Mouse (Mus musculus) ovary, postnatal 14 days (tissue): ENCODE data around the gene Tpst1.

Experiments used
- DNase-seq: peaks from one replicate; pipeline ENCODE4 v3.0.0; 2022; ENCODE audit warnings: low spot score

Tpst1 gene

DNA sequence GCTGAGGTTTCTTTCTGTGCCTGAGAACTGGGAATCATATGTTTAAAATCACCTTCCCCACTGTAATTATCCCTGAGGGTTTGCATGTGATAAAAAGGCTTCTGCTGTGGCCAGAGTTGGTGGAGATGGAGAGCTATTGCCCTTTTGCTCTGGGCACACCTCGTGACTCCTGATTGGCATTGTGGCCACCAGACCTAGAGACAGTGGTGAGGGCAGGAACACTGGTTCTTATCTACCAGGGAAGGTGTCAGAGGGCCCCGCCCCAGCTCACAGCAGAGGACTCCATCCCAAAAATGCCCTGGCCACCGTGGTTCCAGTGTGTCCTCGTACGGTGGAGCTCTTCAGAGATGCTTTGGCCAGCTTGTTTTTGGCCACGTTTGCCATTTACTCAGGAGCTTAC lies 20.2 kb upstream of the Tpst1 start:
- no peak for DNase-seq

DNA sequence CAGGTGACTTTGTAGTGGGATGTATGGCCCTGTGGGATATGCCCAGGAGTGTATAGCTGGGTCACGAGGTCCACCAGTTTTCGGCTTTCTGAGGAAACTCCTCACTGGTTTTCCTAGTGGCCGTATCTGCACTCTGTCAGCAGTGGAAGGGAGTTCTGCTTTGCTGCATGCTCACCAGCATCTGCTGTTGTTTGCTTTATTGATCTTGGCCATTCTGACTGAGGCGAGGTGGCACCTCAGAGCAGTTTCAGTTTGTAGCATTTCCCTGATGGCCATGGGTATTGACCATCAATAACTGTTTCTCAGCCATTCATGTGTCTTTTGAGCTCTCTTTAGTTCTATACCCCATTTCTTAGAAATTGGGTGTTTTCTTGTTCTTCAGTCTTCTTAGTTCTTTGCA lies 17.4 kb upstream of the Tpst1 start:
- no peak for DNase-seq

DNA sequence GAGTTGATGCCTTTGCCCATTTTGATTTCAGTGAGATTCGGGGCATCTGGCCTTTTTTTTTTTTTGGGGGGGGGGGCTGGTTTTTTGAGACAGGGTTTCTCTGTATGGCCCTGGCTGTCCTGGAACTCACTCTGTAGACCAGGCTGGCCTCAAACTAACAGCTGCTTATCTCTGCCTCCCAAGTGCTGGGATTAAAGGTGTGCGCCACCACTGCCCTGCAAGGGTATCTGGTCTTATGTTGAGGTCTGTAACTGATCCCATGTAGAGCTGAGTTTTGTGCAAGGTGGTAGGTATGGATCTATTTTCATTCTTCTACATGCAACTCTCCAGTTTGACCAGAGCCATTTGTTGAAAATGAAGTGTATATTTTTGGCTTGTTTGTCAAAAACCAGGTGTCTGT lies 16.8 kb upstream of the Tpst1 start:
- no peak for DNase-seq

DNA sequence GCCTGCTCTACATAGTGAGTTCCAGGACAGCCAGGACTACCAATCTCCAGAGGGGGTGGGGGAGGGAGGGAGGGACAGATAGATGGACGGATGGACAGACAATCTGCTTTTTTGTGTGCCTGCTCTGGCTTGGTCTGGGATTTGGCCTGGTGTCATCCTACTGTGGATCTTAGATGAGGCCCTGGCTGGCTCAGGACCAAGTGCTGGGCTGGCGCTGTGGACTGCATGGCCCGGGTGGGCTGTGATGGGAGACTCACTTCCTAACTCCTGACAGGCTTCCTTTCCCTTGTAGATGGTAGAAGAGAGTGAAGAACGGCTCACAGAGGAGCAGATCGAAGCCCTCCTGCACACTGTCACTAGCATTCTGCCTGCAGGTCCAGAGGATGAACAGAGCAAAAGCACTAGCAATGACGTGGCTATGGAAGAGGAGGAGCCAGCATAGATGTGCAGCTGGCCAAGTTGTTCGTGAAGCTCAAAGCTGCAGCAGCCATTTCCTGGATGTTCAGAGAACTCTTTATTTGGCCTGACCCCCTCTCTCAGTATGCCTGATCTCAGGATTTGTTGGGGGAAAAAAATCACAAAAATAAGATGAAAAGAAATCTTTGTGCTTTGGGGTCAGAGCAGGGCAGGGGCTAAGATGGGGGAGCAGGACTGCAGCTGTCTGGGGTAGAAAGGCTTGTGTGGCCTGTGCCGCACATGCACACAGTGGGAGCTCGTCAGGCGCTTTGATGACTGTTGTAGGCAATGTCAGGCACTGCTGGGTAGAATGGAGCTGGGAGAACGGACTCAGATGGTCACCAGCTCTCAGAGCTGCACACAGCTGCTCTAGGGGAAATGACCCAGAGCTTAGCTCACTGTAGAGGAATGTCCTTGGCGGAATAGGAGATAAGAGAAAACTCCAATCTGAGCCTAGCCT lies 13.5 kb upstream of the Tpst1 start:
- no peak for DNase-seq

DNA sequence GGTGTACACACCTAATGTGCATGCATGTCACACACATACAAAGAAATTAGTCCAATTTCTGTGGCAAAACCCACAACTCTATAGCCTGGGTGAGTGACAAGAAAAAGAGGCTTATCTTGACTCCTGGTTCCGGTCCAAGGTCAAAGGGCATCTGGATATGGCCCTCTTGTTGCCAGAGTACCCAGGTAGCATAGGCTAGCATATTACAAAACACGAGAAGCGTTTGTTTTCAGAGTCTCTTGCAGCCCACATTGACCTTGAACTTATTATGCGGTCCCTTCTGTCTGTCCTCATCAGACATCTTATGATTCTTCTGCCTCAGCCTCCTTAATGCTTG lies 12.8 kb upstream of the Tpst1 start:
- DNase-seq = no peak

DNA sequence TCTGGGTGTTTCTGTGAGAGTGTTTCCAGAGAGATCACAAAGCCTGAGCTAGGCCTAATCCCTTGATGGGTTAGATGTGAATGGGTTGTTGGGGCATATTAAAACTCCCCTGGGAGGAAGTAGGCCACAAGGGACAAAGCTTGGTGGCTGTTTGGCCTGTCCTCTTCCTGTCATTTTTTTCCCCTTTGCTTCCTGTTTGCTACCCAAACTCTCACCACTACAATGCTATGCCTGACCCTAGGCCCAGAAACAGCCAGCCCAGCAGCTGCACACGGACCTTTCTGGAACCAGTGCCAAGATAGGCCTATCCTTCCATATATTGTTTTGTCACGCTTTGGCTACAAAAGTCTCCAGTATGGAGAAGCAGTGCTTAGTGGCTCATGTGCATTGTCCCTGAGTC lies 11.0 kb upstream of the Tpst1 start:
- DNase-seq = no peak

DNA sequence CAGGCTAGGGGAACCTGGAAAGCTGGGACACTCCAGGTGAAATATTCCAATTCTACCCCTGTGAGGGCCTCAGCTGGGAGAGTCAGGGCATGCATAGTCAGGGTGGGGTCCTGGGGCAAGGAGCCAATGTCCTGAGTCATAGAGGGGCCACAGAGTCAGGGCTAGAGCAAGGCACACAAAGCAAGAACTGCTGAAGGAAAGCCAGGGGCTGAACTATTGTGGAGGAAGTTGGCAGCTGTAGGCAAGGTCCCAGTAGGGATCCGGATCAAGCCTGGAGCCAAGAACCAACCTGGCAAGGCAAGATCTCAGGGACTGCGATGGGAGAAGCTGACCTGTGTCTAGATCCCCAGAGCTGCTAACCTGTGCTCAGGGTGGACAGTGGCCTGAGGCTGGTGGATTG lies 9.4 kb upstream of the Tpst1 start:
- DNase-seq = no peak

DNA sequence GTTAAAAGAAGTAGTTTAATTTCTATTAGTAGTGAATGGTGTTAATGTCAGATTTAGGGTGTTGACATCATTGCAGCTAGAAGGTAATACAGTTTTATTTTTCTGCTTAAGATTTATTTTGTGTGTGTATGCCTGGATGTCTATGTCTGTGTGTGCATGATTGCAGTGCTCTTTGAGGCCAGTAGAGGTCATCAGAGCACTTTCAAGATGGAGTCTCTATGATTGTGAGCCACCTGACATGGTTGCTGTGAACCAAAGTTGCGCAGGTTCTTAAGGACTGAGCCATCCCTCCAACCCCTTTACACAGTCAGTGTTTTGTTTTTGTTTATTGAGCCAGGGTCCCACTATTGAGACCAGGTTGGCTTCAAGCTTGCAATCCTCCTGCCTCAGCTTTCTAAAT lies 7.5 kb upstream of the Tpst1 start:
- DNase-seq = no peak

DNA sequence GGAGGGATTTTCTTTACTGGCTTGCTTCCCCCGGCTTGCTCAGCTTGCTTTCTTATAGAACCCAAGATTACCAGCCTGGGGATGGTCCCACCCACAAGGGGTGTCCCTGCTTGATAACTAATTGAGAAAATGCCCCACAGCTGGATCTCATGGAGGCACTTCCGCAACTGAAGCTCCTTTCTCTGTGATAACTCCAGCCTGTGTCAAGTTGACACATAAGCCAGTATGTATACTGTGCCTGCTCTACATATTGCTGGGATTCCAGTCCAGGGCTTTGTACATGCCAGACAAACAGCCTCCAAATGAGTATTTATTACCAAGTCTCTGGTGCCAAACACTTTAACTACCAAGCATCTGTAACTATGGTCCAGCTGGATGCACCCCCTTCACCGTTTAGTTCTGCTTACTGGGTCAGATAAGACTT lies 5.3 kb upstream of the Tpst1 start:
- DNase-seq = no peak

DNA sequence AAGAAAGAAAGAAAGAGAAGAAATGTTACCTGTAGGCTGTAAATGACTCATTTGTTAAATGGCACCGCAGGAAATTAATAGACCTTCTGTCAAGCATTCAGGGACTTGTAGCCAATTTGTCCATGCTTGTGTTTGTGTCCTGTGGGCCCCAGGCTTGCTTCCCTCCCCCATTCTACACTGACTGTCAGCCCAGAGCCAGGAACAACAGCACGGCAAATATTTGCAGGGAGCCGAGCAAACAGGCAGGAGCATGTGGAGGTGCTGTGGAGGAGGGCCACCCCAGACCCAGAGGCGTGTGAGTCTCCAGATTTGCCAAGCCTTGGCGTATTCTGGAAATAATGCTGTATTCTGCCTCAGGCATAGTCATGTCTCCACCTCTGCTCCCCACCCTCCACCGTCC lies 1.4 kb downstream of the Tpst1 start:
- DNase-seq = no peak

DNA sequence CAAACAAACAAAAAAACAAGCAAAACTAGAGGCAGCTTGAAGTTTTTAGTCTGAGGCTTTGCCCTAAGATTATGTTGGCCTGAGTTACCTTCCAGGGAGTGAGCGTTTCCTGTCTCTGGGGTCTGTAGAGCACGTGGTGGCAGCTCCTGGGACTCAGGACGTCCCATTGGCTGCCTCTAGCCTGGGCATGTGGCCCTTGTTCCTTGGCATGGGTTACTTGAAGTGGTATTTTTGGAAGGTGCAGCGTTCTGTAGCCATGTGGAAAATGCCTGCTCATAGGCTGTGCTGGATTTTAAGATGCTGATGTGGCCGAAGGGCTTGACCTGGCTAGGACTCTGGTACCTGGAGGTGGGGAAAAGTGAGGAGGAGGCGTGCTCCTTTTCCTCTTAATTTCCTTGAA lies 3.3 kb downstream of the Tpst1 start:
- DNase-seq = no peak

DNA sequence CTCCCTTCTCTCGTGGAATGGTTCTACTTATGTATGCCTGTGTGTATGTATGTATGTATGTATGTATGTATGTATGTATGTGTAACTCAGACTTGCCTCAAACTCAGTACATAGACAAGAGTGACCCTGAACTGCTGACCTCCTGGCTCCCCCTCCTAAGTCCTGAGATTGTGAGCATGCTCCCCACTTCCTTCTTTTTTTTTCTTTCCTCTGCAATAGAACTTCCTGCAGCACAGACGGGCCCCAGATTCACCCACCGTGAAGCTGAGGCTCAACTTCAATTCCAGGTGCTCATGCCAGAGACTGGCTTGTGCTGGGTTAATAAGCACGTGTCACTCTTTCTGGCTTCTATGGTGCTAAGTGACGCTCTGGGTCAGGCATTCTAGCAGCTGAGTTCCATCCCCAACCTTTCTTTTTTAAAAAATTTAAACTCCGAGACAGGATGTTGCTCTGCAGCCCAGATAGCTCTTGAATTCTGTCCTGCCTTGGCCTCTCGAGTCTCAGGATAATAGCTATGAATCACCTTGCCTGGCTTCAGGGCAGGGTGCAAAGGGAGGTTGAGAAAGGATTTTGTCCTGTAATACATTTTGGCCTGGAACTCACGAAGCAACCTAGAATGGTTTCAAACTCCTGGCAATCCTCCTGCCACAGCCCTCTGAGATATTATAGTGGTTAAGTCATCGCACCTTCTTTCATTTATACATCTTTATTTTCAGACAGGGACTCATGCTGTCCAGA lies 5.1 kb downstream of the Tpst1 start:
- no peak for DNase-seq

DNA sequence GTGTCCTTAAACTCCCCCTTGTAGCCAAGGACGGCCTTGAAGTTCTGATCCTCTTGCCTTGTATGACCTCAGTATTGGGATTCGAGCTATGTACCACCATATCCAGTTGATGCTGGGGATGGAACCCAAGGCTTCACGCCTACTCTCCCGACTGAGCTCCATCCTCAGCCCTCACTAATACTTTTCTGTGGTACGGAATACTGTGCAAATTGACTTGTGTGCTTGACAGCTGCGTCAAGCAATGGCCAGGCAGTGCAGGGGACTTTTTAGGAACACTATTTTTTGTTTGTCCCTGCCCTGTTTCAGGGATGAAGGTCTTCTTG lies 5.7 kb downstream of the Tpst1 start:
- DNase-seq = no peak

DNA sequence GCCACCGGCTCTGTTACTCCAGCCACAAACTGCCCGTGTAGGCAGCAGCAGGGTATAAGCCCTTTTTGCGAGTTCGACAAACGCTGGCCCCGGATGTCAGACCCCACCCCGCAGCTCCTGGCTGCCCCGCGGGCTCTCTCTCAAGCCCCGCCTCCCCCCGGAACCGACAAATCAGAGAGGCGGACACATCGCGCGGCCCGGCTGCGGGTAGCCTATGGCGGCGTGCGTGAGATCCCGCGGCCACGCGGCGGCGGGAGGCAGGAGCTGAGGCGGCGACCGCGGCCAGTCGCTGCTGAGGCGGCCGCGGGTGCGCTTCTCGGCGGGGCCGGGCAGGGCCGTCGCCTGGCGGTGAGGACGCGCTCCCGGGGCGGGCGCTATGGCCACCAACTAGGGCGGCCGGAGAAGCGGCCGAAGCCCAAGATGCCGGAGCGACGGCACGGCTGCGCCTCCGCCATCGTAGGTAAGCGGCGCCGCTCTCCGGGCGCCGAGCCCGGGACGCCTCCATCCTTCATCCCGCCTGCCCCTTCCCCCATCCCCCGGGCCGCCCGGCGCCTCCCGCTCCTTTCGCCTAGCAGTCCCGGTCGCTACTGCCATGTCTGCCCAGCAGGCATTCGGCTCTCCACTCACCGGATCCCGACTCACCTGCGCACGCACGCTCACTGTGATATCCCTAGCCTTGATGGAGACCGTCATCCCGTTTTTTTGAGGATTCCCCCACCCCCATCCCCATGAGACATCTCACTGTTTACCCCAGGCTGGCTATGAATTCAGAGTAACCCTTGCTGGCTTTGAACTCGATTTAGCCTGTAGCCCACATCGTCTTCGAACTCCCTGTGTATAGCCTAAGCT lies 6.3 kb downstream of the Tpst1 start:
- peak; percentile 98 for DNase-seq

DNA sequence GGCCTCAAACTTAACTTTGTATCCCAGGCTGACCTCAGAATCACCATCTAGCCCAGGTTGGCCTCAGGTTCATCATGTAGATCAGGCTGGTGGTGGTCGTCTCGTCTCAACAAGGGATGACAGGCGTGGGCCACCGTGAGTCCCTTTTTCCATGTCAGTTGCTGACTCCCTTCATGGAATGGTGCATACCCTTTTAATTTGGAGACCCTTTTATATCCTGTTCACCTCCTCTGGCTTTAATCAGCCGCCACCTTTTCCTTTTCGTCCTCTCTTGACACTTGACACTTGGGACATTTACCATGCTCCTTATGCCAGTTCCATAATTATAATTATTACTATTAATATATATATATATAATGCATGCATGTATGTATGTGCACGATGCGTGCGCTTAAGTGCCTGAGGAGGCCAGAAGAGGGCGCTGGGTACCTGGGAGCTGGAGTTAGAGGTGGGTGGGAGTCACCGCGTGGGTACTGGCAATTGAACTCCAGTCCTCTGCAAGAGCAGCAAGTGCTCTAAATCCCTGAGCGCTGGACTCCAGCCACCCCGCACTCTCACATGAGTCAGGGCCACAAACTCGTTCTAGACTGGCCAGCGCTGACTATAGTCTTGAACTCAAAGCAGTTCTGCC lies 7.0 kb downstream of the Tpst1 start:
- no peak for DNase-seq

DNA sequence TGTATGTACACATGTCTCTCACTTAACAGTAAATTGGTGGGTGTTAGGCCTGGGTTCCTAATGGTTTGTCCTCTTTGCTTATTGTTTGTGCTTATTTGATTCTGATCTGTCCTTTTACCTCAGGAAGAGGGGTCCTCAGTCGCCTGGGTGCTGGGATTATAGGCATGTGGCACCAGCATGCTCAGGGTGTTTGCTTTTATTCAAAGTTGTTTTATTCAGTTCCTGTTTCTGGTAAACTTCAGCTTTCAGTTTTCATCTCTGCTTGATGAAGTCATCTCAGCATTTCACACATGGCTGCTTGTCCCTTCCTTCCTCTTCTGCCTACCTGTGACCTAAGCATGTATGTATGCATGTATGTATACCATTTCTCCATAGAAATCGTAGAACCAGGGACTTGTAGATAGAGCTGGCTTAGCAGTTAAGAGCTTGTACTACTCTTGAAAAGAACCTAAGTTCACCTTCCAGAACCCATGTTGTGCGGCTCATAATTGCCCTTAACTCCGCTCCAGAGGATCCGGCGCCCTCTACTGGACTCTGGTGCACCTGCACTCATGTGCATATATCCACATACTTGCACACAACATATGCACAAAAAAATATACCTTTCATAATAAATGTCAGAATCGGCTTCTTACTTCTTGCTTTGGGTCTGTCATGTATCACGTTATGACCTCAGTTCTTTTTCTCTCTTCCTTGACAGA lies 8.2 kb downstream of the Tpst1 start:
- DNase-seq = no peak

DNA sequence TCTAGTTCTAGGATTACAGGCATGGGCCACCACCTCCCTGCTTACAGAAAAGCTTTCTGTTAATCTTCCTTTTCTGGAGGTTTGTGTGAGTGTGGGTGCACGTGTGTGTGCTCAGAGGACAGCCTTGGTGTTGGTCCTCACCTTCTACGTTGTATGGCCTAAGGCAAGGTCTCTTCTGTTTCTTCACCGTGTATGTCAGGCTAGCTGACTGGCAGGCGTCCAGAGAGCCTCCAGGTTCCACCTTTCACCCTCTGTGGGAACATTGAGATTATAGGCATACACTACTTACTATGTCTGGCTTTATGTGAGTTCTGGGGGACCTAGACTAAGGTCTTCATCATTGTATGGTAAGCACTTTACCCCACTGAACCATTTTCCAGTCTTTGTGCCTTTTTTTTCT lies 9.3 kb downstream of the Tpst1 start:
- no peak for DNase-seq

DNA sequence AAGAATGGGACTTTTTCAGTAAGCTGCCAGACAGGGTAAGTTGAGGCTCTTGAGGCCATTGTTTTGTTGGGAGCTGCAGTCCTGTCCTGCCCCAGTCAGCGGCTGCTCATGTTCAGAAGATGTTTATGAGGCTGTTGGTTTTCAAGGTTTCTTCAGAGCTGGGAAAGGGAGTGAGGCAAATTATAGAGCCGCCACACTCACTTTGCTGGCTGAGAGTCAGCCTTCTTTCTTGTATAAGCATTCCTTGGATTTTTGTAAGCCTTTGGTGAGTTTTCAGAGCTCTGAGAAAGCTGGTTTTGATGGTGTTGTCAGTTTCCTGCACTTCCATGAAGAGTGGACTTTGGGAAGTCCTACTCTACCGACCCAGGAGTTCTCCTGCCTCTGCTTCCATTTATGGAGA lies 11.1 kb downstream of the Tpst1 start:
- DNase-seq = no peak

DNA sequence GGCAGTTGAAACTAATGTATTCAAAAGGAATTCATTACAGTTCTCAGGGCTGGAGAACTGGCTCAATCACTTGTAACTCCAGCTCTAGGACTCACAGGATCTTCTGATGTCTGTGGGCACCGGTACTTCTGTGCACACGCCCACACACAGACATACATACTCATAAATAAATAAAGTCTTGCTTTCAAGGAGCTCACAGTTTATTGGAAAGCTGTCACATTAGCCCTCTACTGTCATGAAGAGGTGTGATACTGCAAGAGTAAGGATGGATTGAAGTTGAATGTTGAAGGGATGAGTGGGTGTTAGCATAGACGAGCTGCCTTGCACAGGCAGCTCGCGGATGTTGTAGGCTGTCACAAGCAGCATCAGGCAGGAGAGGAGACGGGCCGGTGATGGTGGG lies 14.9 kb downstream of the Tpst1 start:
- DNase-seq = no peak

DNA sequence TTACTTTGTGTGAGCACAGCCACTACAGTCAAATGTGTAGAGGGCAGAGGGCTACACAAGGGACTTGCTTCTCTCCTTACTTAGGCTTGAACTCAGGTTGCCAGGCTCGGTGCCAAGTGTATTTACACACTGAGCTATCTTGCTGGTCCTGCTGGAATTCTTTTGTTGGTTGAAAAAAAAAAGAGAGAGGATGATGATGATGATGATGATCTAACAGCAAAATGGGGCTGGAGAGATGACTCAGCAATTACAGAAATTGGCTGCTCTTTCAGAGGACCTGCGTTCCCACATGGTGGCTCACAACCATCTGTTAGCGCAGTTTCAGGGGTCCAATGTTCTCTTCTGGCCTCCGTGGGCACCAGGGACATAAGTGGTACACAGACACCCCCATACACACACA lies 15.5 kb downstream of the Tpst1 start:
- no peak for DNase-seq

DNA sequence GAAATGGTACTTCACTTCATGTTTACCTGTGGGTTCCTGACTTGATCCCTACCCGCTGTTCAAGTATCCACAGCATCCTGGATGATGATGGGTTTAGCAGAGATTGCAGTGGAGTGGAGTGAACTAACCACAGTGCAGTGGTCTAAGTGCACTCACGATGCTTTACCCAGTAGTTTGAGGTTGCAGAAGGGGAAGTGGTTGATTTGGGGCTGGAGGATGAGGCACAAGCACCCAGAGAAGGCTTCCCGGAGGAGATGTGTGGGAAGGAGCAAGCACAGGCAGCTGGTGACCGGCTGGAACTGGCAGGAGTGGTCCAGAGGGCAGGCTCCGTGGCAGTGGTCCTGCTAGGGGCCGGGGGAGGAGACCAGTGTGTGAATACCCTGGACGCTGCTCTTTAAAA lies 16.1 kb downstream of the Tpst1 start:
- DNase-seq = no peak
